Mouse (Mus musculus) thymus, postnatal 4 days (tissue): ENCODE data around the gene Tmem185b.
A peak's percentile ranks its signal among the peaks of the same experiment; 100 is the strongest.

Source experiments
- DNase-seq: peaks from one replicate; pipeline ENCODE4 v3.0.0; 2021

The Tmem185b gene

DNA sequence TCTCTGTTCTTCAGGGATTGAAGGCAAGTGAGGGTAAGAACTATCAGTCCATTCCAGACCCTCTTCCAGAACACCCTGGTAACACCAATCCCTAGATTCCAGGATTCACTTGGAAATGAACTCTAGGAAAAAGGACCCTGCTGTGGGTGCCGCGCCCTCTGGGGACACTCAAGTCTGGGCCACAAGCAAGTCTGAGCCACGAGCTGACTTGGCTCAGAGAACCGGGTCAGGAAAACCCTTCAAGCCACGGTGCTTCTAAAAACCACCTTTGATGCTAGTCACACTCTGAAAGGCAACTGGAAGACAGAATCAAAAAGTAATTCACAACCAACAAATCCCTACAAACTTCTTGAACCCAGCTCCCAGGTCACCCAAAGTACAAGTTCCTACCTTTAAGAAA is 22.2 kb upstream of the Tmem185b start:
- DNase-seq: no peak

DNA sequence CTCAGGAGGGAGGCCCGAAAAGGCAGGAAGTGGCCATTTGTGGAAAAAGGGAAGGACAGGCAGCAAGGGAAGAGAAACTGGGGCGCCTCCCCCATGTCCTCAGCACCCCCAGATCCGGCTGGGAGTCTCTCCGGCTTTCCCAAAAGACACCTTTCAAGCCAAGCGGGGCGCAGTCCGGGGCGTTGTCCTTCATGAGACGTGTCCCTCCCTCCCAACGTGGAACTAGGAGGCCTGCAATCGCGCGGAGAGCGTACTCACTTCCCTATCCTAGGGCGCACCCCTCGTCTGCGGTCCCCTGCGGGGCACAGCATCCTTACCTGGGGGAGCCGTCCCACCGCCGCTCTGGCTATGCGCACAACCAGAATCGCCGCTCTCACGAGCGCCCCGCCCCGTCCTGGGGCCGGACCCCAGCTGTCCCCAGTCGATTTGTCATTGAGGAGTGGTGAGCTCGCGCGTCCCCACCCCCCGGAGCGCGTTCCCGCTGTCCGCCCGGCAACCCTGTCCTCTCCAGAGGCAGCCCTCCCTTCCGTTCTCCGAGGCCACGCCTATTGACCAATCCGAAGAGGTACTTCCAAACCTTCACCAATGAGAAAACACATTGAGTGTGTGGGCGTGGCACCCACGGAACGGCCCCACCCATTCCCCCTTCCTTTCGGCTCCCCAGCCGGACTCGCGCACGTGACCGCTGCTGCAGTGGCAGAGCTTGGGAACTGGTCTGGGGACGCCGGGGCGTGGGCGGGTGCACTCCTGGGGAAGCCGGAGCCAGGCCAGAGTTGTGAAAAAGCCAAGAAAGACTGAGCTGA is 21.5 kb upstream of the Tmem185b start, which contains the start of gene Ralb:
TSS of gene Ralb (minus strand) at position 535 of the 803 bp plus-strand sequence.
- peak; percentile 91 for DNase-seq

DNA sequence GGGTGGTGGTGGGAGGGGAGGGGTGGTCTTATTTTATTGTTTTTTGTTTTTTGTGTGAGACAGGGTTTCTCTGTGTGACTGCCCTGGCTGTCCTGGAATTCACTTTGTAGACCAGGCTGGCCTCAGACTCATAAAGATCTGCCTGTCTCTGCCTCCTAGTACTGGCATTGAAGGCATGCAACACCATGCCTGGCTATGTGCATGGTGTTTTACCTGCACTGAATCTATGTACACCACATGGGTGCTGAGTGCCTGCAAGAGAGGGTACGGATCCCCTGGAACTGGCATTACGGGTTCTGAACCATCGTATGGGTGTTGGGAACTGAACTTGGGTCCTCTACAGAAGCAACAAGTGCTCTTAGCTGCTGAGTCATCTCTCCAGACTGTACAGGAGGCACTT is 20.0 kb upstream of the Tmem185b start:
- no peak for DNase-seq

DNA sequence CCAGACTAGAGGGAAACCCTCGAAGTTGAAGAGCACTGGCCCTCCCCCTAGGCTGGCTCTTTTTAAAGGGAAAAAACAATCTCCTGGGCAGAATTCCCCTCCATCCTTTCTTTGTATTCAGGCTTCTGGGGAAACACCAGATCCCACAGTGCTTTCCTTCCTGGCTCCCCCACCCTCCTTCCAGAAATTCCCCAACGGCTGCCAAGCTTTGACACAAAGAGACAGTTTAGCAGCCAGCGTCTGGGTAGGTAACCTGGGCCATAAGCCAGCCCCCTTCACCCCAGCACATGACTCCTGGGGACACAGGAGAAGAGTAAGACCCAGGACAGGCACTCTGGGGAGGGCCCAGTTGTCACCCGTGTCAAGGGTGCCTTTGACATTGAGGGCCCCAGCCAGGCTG is 17.4 kb upstream of the Tmem185b start:
- DNase-seq: no peak

DNA sequence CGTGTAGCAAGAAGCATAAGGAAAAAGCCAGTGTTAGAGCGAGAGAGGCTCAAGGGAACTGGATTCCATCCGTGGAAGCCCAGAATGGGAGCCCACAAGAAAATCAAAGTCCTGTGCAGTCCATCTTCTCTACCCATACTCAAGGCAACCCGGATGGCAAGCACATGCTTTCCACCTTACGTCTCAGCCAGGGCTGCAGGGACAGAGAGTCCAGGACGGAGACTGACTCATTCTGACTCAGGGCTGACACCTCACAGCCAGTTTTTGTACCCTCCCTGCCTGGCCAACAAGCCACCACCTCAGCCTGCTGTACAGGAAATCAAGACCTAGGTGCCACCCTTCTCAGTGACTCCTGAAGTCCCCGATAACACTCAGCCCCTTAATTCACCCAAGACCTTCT is 16.5 kb upstream of the Tmem185b start:
- no peak for DNase-seq

DNA sequence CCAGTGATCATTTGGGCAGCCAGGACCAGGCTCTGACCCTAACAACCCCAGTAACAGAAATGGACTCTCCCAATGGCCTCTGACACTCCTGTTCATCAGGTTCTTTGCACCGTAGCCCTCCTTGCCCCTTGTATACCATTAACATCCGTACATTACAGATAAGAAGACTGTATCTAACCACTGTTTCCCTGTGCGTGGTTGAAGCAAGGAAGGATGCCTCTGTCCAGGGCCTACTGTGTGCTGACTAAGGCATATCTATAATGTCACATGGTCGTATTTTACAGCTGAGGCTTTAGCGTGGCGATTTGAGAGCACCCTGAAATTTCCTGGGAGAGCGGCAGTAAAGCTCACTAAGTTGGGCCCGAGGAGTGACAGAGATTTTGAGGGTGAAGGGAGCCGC is 15.6 kb upstream of the Tmem185b start:
- no peak for DNase-seq

DNA sequence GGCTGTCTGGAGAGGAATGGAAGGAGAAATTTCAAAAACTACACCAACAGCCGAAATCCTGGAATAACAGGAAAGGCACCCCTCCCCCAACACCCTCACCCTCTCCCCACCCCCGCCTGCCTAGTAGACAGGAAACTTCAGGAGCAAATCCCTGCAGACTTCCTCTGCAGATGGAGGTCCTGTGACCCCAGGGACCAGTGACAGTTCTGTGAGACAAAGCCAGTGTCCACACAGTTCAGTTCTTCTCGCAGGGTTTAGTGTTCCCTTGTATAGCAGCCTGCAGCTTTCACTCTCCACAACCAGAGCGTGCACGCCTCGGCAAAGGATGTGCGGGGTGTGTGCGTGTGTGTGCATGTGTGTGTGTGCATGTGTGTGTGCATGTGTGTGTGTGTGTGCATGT is 15.1 kb upstream of the Tmem185b start:
- DNase-seq: no peak

DNA sequence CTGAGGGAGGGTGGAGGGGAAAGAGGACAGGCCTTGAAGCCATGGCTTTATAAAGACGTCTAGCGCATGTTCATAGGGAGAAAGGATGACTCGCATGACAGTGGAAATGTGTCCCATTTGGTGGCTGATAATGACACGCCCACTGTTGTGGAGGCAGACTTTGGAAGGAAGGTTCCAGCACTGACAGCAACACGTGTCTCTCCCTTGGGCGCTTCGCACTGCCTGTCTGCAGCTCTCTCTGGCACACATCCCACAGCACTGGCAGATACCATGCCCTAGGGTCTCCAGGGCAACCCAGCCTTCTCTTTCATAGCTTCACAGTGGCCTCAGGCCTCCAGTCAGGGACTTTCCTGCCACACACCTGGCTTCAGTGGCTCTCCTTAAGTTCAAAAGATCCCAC is 7.9 kb upstream of the Tmem185b start:
- DNase-seq: no peak

DNA sequence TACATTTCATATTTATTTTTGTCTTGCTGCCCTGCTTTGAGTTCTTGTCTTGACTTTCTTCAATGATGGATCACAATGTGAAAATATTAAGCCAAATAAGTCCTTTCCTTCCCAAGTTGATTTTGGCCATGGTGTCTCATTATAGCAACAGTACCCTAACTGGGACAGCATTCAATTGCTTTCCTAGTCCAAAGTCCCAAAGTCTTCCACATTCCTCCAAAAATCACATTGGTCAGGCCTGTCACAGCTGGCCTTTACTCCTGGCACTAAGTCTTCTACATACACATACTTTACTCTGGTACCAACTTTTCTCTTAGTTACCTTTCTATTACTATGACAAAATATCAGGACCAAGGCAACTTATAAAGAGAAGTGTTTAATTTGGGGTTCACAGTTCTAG is 7.2 kb upstream of the Tmem185b start:
- no peak for DNase-seq

DNA sequence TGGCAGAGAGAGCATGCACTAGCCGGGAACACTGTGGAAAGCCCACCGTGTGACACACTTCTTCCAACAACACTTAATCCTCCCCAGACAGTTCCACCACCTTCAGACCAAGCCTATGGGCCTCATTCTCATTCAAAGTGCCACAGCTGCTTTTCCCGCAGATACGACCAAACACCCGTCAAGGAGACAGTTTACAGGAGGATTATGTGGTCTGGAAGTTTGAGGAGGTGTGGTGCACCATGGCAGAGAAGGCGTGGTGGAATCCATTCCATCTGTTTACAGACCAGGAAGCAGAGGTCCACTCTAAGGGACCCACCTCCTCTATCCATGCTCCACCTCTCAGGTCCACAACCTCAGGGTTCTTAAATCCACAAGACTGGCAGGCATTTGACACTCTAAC is 6.7 kb upstream of the Tmem185b start:
- no peak for DNase-seq

DNA sequence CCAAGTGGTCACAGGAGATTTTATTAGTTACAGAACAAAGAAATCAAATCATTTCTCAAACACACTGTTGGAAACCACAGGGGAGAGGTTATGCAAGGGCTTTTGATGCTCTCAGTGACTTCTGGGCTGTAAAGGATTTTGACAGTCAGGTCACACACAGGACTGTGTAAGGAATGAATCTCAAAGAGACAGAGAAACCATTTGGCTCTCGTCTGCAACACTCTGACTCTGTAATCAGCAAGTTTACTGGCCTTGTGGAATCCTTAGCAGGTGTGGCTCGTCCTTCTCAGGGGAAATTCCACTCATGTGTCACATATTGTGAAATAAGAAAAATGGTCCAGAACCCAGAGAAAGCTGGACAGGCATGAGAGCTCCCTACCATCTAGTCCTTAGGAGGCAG is 4.9 kb upstream of the Tmem185b start:
- no peak for DNase-seq

DNA sequence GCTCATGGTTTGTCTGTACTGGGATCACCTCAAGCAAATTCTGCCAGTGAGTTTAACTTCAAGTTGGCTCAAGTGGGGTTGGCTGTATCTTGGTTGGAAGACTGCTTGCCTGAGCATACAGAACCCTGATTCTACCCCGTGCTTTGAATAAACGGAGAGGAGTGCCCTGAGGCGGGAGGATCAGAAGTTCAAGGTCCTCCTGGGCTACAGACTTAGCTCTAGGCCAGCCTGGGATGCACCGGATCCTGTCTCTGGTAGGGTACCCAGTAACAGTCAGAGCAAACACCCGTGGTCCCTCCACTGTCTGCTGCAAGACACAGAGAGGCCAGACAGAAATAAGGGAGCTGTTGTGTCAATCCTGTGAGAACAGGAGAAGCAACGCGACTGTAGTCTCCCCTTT is 4.3 kb upstream of the Tmem185b start:
- DNase-seq: no peak

DNA sequence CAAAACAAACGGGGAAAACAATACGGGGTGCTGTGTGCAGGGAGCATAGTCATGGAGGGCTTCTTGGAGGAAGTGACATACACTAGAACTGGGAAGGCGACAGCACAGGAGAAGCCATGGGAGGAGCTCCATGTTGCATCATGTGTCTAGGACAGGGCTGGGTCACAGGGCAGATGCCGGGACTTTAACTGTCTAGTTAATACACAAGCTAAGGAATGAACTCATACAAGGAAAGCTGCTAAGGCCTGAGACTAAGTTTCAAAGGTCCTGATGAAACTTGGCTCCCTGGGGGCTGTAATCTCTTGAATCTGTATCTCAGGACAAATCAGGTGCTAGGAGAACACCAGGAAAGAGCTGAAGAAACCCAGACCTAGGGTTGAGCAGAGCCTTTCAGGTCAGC is 3.2 kb upstream of the Tmem185b start:
- no peak for DNase-seq

DNA sequence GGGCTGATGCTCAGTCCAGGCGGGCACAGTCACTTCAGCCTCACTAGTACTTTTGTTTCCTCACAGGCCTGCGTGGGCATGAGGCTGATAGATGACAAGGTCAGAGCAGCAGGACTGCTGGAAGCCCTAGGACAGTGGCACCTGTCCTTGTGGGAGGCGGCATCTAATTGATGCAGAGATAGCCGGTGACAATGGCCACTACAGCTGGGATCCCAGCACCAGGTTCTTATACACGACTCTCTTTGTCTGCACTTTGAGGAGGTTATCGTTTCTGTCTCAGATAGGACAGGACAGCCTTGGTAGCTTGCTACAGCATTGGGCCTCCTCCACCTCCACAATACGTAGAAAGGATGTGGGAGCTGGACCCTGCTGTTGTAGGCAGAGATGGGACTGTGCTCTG is 2.6 kb upstream of the Tmem185b start:
- DNase-seq: no peak

DNA sequence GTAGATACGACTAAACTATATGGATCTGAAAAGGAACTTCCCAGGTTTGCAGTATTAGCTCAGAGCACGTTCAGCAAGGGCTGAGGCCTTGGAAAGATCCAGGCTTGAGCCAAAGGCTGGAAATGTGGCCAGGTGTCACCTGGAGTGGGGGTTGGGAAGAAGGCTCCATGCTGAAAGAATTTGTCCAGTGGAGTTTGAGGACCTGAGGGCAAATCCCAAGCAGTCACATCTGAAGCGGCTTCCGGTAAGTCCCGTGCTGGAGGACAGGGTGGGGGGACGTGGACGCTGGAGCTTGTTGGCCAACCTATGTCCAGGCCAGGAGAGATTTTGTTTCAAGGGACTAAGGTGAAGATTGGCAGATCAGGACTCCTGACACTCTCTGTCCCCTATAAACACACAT is 2.1 kb upstream of the Tmem185b start:
- no peak for DNase-seq

DNA sequence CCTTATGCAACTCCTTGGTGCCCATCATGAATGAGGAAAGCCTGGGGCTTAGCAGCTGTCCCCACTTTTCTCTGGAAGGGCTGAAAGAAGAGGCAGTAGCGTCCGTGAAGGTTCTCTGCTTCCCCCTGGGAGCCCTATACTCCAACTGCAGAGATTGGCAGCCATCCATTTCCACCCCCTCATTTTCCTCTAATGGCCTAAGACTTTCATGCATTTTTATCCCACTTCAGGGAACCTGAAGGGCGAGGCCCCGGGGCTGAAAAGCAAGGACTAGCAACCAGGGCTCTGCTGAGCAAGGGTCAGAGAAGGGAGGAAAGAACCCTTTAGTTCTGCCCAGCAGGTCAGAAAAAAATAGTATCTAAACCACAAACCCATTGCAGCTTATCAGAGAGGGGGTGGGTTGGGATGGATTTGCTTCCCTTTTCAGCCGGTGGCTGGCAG is 936 bp upstream of the Tmem185b start:
- no peak for DNase-seq

DNA sequence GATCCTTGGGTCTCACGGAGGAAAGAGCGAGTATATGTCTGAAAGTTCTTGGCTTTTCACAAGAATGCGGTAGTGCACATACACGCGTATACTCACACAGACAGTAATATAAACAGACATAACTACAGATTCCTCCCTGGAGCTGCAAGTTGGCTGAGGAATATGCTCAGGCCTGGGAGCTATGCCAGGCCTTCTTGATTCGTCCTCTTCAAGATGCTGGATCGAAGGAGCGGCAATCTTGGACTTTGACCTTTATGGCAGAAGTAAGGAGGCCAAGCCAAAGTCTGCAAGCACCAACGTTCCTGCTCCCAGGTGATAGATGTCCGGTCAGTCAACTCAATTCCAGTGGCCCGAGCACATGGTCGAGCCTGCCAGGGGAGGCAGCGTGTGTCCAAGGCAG is 5.0 kb downstream of the Tmem185b start:
- no peak for DNase-seq

DNA sequence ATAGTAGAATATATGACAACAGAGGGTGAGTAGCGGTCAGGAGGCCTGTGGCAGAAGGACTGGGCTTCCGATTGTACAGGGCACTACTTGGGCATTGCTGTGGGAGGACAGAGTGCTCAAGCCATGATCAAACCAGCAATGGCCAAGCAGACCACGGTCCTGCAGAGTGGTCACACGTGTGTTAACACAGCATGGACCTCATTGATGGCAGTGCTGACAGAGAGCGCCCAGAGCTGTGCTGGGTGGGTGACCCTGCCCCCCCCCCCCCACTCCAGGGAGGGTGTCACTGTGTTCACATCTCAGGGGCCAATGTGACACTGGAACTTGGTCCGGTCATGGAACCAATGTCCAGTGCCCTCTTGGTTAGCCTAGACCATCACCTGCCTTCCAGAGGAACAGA is 6.2 kb downstream of the Tmem185b start:
- DNase-seq: no peak

DNA sequence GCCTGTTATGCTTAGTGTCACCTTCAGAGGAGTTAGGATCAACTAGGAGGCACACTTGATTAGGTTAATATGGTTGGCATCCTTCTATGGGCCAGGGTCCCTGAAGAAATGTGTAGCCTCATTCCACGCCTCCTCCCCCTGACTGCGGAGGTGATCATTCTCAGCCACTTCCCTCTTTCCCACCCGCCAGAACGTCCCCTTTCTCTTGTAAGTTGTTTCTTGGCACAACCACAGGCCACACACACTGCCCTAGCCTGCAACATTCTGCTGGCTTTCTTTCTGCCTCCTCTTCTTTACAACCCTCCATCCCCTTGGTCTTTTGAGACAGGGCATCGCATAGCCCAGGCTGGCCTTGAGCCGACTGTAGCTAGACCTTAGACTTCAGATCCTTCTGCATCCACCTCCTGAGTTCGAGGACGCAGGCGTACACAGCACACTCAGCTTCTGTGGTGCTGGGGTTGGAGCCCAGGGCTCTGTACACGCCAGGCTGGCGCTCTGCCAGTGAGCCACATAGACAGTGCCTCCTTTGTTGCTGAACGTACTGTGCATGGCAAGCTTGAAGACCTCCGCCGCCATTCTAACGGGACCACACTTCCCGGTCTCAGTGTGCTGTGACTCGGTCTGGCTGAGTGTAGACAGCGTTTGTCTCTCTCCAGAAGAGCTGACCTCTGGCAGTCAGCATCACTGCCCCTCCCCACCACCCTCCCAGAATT is 7.3 kb downstream of the Tmem185b start:
- DNase-seq: no peak

DNA sequence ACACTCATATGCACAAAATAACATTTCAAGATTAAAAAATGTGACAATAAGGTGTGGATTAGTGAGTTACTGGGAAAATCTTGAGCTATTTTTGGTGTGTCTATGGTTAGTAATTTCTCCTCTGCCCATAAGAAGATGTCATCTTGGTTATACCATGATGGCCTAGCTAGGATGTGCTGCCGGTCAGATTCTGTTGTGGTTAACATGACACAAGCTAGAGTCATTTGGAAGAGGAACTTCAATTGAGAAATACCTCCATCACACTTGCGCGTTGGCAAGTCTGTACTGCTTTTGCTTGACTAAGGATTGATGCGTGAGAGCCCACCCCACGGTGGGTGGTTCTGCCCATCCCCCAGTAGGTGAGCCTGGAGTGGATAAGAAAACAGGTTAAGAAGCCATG is 8.4 kb downstream of the Tmem185b start:
- DNase-seq: no peak

DNA sequence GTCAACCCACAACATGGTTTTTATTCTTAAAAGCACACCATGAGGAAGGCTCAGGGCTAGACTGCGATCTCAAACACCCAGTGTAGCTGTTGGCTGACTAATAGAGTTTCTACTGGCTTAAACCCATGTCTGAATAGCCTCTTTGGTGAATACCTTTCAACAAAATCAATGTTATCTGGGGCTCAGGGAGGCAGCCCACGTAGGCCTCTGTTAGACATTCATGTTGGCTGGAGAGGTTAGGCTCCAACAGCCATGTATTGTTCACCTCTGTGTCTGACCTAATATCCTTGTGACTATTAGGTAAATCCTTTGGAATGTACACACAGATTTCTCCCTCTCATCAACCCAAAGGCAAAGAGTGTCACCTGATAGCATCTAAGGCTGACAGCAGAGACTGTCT is 10.2 kb downstream of the Tmem185b start:
- DNase-seq: no peak

DNA sequence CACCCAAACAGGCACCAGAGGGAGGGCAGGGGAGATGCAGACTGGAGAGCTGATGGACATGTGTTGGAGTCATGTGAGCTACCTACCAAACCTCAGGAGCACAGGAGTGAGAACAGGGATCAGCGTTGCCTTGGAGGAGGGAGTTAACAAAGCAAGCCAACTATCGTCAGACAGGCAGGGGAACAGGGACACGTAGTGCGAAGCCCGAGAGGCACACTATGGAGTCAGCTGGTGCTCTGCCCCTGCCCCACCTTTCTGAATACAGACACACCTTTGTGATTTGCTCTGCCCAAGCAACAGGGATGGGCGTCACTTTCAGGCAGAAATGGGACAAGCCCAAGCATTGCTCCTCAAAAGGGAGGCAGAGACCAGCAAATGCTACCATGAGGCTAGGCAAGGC is 11.7 kb downstream of the Tmem185b start:
- no peak for DNase-seq

DNA sequence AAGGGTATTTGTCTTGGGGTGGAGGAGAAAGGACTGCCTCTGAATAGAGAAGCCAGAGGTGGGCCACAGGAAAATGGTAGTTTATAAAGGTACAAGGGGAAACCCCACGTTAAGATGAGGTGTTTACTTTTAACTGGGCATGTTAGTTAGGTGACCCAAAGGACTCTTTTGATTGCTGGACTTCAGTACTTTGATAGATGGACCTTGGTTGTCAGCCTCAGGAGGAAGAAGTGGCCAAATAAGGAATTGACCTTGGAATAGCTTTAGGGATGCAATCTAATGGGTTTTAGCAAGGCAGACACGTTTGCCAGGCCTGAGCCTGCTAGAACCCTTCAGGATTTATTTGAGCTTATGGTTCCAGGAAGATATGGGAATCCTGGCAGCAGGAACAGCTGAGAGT is 13.3 kb downstream of the Tmem185b start:
- no peak for DNase-seq

DNA sequence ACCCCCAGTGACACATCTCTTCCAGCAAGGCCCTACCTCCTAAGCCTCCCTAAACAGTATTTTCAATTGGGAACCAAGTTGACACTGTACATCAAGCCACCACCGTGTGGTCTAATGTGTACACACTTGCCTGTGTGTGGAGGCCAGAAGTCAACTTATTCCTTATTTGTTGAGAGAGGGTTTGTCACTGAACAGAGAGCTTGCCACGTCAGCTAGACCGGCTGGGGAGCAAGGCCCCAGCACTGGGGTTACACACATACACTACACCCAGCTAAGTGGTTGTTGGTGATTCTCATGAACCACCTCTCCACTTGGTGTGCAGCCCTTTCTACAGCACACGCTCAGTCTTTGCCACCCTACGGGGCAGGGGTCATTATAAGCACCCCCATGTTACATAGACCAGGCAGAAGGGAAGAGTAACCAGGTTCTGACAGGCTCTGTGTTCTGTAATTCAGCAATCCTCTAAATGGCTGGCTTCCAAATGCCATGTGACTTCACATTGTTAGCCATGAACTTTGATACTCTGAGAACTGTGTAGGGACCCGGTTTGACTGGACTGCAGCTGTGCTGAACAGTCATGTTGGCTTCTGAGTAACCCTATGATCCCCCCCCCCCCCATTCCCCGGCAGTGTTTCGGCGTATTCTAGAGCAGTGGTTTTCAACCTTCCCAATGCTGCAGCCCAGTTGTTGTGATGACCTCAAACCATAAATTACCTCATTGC is 15.0 kb downstream of the Tmem185b start:
- no peak for DNase-seq
